Mouse (Mus musculus): Measurements from ENCODE around the gene Cyth1.

Cyth1 gene

DNA sequence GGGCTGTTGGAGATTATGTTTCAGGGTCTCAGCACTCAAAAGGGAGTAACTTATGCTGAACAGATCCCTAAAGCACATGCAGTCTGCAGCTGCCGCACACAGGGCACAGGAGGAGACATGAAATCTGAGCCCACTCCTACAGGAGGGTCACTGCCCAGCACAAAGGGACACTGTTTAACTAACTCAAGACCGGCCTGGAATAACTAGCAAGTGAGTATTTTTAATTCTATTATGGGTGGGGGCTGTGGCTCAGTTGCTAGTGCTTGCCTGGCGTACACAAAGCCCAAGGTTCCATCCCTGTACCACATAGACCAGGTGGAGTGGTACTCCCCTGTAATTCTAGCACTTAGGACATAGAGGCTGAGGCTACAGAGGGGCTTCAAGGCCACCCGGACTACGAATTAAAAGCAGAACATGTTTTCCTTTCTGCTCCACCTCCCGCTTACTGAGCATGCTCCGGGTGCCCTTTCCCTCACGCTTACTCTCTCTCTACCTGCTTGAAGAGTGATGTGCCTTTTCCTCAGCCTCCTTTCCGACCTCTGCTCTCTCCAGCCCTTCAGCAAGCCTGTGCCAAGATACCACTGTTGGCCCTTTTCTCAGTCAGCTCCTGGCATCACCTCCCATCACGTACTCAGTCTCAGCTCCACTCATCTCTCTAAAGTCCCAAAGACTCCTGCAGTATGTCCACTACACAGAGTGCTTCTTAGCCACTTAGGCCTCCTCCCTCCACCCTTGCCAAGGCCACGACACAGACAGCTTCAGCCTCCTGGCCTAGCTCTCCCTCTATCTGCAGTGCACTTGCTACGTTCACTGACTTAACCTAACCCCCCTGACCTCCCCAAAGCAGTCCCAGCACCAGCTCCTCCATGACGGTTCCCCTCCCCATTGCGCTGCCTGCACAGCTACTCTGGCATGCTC, 8.9 kb downstream of the Cyth1 start:
- CTCF ChIA-PET, result interaction anchor here in 2 of 4 experiments (1.0 to 1.2 kb wide), 2 partner anchors 18 to 136 kb away, joined by 3 read pairs; no protein-coding TSS in a partner anchor
- POLR2A ChIA-PET, result interaction anchor here in 2 of 4 experiments (0.5 to 1.8 kb wide), 3 partner anchors 28 to 599 kb away, joined by 3 to 5 read pairs (median 4); partner anchors contain the start of gene Usp36 (in 1 of the 2)

- POLR2A ChIA-PET, result interaction anchor here in 3 of 4 experiments (0.6 to 0.9 kb wide), 4 partner anchors 20 to 316 kb away, joined by 3 read pairs; no protein-coding TSS in a partner anchor
Measured at GRCm38 (mm10) chr11:118236520-118237190, 11.7 kb downstream of the Cyth1 start.

GRCm38 (mm10) chr11:118234929-118235328, 13.5 kb downstream of the Cyth1 start:
- POLR2A ChIA-PET, result interaction anchor here in 1 of 4 experiments (0.6 kb wide), 1 partner anchor 26 kb away, joined by 3 read pairs; no protein-coding TSS in a partner anchor
- CTCF ChIA-PET, result no interaction called here

More at GRCm38 (mm10) chr11:118236520-118237190, 11.7 kb downstream of the Cyth1 start:
- CTCF ChIA-PET, result interaction anchor here in 1 of 4 experiments (0.7 kb wide), 1 partner anchor 861 kb away, joined by 3 read pairs; no protein-coding TSS in a partner anchor

GRCm38 (mm10) chr11:118234500-118234899, 13.9 kb downstream of the Cyth1 start:
- ChIA-PET CTCF (no interaction called here), POLR2A (no interaction called here)

DNA sequence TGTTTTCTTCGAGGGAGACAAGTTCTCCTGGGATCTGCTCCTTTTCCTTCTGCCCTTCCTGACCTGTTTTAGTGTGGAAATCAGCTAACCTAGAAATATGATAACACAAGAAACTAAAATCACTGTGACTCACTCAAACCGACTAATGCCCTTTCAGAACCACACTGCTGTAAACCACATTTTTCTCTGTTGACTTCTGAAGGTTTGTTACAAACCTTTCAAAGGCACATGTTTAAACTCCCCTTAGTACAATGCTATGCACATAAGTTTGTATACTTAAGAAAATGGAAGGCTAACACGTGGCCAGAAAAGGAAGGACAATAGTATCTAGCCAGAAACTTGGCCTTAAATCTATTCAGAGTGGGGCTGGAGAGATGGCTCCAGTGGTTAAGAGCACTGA, 14.5 kb downstream of the Cyth1 start:
- ChIA-PET CTCF (interaction anchor here in 1 of 4 experiments (1.8 kb wide), 1 partner anchor 299 kb away, joined by 3 read pairs; no protein-coding TSS in a partner anchor), POLR2A (interaction anchor here in 1 of 4 experiments (0.8 kb wide), 1 partner anchor 385 kb away, joined by 3 read pairs; the partner anchor contains the start of gene Birc5)

DNA sequence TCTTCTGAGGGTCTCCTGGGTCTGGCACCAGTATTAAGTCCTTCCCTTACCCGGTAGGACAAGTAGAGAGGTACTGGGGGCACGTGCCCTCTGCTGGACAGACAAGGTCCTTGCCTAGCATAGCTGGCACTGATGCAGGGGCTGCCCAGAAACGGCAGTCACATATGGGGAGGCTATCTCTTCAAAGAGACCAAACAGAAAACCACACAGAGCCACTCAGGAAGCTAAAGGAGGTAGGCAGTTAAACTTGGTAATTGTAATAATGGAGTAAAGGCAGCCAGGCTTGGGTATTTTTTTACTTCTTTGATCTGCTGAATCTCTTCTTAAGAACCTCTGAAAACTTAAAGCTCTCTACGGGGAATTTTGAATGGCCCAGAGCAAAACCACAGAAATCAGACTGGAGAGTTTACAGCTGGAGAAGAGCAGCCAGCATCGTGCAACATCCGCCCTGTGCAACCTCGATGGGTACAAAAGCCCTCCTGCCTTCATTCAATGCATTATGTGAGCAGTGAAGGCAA, 16.0 kb downstream of the Cyth1 start:
- ChIA-PET CTCF (interaction anchor here in 1 of 4 experiments (0.5 to 1.8 kb wide), 2 partner anchors 298 to 727 kb away, joined by 3 read pairs; no protein-coding TSS in a partner anchor), POLR2A (interaction anchor here in 2 of 4 experiments (0.6 to 1.2 kb wide), 2 partner anchors 16 to 321 kb away, joined by 3 read pairs; no protein-coding TSS in a partner anchor)

GRCm38 (mm10) chr11:118229941-118230340, 18.5 kb downstream of the Cyth1 start:
- CTCF ChIA-PET, result interaction anchor here in 1 of 4 experiments (0.5 kb wide), 1 partner anchor 39 kb away, joined by 8 read pairs; no protein-coding TSS in a partner anchor
- POLR2A ChIA-PET, result no interaction called here

DNA sequence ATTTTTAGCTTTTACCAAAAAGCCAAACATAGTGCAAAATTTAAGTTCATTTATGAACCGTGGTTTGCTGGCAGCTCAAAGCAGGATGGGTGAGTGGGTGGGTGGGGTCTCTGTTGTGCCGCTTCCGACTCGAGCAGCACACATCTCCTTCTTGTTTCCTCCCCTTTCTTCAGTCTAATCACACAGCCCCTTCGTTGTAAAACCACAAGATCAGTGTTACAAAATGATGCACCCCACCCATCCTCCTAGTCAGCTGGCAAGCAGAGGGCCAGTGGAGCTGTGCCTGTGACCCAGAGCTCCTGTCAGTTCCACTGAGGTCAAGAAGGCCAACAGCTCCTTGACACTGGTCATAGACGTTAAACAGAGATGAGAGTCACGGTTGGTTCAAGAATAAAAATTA, 20.7 kb downstream of the Cyth1 start:
- CTCF ChIA-PET, result interaction anchor here in 2 of 4 experiments (0.5 to 0.7 kb wide), 4 partner anchors 232 to 953 kb away, joined by 3 to 7 read pairs (median 3); no protein-coding TSS in a partner anchor
- POLR2A ChIA-PET, result interaction anchor here in 2 of 4 experiments (0.8 to 1.7 kb wide), 5 partner anchors 10 to 259 kb away, joined by 3 to 4 read pairs (median 3); no protein-coding TSS in a partner anchor

- POLR2A ChIA-PET, result interaction anchor here in 2 of 4 experiments (0.8 to 1.3 kb wide), 2 partner anchors 11 to 55 kb away, joined by 4 read pairs; no protein-coding TSS in a partner anchor
- CTCF ChIA-PET, result interaction anchor here in 3 of 4 experiments (0.5 to 0.7 kb wide), 4 partner anchors 233 to 366 kb away, joined by 3 to 7 read pairs (median 3); no protein-coding TSS in a partner anchor
Measured at GRCm38 (mm10) chr11:118226850-118227249, 21.5 kb downstream of the Cyth1 start.

GRCm38 (mm10) chr11:118225862-118226261, 22.5 kb downstream of the Cyth1 start:
- POLR2A ChIA-PET, result no interaction called here
- CTCF ChIA-PET, result interaction anchor here in 3 of 4 experiments (0.6 kb wide), 5 partner anchors 143 to 929 kb away, joined by 3 to 16 read pairs (median 4); no protein-coding TSS in a partner anchor

DNA sequence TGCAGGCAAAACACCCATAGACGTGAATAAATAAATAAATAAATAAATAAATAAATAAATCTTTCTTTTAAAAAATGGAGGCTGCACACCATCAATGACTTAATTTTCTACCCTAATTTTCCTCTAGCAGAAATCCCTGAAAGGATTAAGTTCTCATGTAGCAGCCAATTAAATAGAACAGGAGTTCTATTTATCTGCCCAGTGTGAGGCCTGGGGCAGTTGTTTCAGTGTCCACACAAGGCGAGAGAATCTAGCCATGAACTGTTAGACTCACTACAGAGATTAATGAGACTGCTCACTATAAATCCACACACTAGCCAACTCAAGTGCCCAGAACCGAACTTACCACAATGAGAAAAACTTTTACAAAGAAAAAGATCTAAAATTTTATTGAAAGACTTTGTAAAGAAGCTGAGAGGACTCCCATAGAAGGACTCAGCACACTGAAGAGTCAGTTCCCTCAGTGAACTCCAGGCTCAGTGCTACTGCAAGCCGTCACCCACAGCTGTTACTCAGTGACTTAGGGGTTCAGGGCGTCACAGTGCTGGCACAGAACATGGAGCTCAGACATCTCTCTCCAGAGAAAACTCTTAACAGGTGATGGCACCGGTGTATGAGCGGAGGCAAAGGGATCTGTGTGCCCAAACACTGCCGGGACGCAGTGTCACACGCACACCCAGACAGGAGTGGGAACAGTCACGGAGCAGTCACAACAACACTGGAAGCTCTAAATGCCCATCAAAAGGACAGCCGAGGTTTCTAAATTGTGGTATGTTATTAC, 23.1 kb downstream of the Cyth1 start:
- CTCF ChIA-PET, result interaction anchor here in 3 of 4 experiments (0.6 kb wide), 4 partner anchors 144 to 928 kb away, joined by 3 to 16 read pairs (median 4); no protein-coding TSS in a partner anchor

GRCm38 (mm10) chr11:118223416-118224067, 24.9 kb downstream of the Cyth1 start:
- CTCF ChIA-PET, result interaction anchor here in 1 of 4 experiments (0.6 kb wide), 1 partner anchor 302 kb away, joined by 7 read pairs; no protein-coding TSS in a partner anchor
- POLR2A ChIA-PET, result interaction anchor here in 1 of 4 experiments (0.5 to 1.4 kb wide), 2 partner anchors 11 to 259 kb away, joined by 3 to 7 read pairs; no protein-coding TSS in a partner anchor

More for the DNA sequence above, 23.1 kb downstream of the Cyth1 start:
- POLR2A ChIA-PET, result no interaction called here

DNA sequence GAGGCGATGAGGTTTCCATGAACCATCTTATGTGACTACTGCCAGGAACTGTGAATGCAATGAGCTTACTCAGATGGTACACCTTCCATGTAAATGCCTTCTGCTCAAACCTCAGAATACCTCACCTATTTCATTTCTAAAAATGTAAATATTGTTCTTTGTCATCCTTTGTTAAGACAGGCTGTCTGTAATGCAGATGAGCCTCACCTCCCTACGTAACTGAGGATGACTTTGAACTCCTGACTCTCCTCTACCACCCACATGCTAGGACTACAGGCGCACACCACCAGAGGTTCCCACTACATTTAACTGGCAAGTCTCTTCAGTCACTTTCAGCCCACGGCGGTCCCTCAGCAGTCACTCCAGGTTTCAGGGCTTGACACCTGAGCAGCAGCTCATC, 25.5 kb downstream of the Cyth1 start:
- ChIA-PET POLR2A (interaction anchor here in 2 of 4 experiments (0.5 to 1.4 kb wide), 3 partner anchors 10 to 259 kb away, joined by 3 to 7 read pairs (median 3); no protein-coding TSS in a partner anchor), CTCF (interaction anchor here in 1 of 4 experiments (0.6 kb wide), 1 partner anchor 301 kb away, joined by 7 read pairs; no protein-coding TSS in a partner anchor)

DNA sequence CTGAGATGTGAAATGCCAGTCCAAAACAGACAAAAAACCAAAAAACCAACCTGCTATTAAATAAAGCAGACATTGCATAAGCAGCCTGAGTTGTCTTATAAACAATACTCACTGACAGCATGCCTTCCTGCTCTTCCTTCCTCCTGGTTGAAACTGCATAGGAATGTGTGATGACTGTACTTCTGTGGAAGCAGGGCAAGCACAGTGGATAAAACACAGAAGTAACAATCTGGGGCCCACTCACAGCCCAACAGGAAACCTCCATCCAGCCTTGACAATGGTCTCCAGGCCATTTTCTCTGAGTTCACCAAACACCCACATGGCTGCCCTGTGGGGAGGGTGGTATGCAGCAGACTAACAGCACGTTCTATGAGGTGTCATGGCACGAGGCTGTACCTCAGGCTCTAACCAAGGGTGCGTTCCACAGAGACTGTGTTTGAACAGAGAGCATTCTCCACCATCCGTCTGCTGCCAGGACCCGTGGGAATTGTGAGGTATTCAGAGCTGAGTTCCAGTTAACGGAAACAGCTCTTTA, 26.0 kb downstream of the Cyth1 start:
- ChIA-PET CTCF (interaction anchor here in 1 of 4 experiments (2.8 kb wide), 1 partner anchor 11 kb away, joined by 7 read pairs; no protein-coding TSS in a partner anchor), POLR2A (interaction anchor here in 2 of 4 experiments (0.6 to 1.4 kb wide), 3 partner anchors 10 to 103 kb away, joined by 3 to 7 read pairs (median 3); no protein-coding TSS in a partner anchor)

- ChIA-PET POLR2A (interaction anchor here in 2 of 4 experiments (0.7 to 1.3 kb wide), 2 partner anchors 33 to 114 kb away, joined by 3 to 5 read pairs; no protein-coding TSS in a partner anchor), CTCF (interaction anchor here in 3 of 4 experiments (0.6 to 2.8 kb wide), 7 partner anchors 10 to 298 kb away, joined by 3 to 7 read pairs (median 4); no protein-coding TSS in a partner anchor)
Measured at GRCm38 (mm10) chr11:118220561-118221262, 27.7 kb downstream of the Cyth1 start.
